Mouse (Mus musculus) liver (tissue): ENCODE measurements around the gene Ryr1.
"Not testable (repeated sequence)": the region's sequence is repeated elsewhere in the genome, so short reads cannot be mapped to it uniquely, and the experiment has no call there.

Experiments used
- DNase-seq: peaks from one replicate; pipeline ENCODE4 v3.0.0-alpha.2; 2020; ENCODE audit warnings: mixed read lengths

The Ryr1 gene

DNA sequence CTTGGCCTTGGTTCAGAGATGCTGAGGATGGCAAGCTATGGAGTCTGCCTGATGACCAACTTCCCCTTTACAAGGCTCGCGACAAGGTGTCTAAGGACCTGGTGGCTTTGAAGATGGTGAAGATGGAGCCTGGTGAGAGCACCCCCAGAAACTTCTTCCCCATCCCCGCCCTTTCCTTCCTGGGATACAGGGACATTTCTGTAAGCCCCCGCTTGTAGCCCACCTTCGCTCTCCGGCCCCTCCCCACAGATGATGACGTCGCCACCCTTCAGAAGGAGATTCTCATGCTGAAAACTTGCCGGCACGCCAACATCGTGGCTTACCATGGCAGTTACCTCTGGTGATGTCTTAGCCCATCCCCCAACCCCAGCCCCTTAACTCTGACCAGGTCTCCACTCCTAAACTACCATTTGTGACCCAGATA lies 141.8 kb downstream of the Ryr1 start:
- DNase-seq: no peak

DNA sequence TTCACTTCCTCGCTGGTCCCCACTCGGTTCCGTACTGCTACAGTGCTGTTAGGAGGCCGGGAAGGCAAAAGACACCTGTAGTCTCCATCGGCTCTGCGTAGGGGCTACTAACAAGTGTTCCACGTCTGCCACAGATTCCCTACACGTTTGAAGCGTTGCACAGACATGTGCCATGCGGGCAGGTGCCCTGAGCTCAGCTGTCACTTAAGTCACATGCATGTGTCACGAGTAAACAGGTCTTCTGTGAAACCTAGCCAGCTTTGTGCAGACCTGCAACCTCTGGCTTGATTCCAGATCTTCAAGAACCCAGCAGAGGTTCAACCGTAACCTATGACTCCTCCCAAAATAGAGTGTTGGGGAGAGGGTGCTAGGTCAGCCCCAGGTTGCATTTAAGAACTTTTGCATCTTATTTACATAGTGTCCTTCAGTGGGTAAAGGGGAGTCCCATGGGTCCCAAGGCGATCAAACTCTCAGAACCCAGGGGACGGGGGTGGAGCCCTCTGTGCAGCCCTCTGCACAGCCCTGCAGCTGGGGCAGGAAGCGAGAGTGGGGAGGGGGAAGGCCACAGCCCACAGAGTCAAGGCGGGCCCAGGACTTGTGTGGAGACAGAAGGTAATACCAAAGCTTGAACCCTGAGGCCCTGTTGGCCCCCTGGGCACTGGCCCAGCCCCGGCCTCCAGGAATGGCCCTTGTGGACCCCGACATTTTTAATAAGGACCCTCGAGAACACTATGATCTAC lies 142.5 kb downstream of the Ryr1 start:
- DNase-seq: peak; percentile 63

GRCm38 (mm10) chr7:28981651-28982273 lies 143.2 kb downstream of the Ryr1 start, which contains the start of the genes Eif3k and Map4k1:
TSS of gene Eif3k (minus strand) at chr7:28981864.
TSS of gene Map4k1 (plus strand) at chr7:28982050.
- DNase-seq: peak; percentile 98

- DNase-seq: no peak
These were observed 147.4 kb downstream of the Ryr1 start for GRCm38 (mm10) chr7:28977556-28977955.

DNA sequence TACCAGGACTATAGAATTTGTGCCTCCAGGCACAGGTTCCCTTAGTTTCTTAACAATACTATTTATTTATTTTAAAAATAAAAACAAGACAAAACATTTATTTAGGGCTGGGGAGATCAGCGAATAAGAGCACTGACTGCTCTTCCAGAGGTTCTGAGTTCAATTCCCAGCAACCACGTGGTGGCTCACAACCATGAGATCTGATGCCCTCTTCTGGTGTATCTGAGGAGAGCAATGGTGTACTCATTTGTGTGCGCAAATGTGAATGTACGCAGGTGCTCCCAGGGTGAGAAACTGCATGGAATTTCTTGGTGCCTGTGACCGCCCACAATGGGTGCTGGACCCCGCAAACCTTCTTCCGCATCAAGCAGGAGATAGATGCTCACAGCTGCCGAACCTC lies 152.0 kb downstream of the Ryr1 start:
- no peak for DNase-seq

DNA sequence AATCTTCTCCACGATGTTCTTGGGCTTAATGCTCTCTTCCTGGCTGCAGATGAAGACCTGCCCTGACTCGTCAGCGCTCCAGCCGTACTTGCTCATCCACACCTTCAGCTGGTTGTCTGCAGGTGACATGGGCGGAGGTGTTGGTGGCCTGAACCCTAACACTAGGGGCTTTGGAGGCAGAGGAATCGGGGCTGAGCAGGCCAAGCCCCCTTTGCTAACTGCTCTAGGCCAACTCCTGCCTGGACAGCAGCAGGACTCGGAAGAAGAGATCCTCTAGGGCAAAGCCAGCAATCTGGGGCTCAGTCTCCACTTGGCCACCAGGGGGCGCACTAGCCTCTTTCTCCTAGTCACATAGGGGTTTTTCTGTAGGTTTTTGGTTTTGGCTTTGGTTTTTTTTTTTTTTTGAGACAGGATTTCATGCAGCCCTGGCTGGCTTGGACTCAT lies 152.4 kb downstream of the Ryr1 start:
- peak; percentile 84 for DNase-seq

GRCm38 (mm10) chr7:28971770-28972269 lies 153.2 kb downstream of the Ryr1 start:
- no peak for DNase-seq

GRCm38 (mm10) chr7:28971029-28971428 lies 153.9 kb downstream of the Ryr1 start:
- DNase-seq: no peak

- no peak for DNase-seq
These were observed 155.1 kb downstream of the Ryr1 start for GRCm38 (mm10) chr7:28969672-28970394.

DNA sequence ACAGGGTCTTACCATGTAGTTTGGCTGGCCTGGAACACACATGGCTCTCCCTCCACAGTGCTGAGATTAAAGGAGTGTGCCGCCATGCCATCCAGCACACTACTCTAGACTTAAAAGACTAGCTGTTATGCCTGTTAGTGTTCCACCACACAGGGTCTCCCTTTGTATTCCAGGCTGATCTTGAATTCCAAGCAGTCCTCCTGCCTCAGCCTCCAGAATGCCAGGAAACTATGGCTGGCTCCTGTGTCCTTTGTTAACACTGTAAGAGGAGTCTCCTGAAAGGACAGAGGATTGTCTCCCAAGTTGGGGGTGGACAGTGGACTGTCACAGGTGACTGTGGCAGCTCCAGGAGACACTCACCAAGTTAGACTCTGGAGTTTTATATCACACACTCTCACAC lies 155.7 kb downstream of the Ryr1 start:
- DNase-seq: no peak

- DNase-seq: not testable (repeated sequence)
These were observed 156.9 kb downstream of the Ryr1 start for GRCm38 (mm10) chr7:28968120-28968519.

DNA sequence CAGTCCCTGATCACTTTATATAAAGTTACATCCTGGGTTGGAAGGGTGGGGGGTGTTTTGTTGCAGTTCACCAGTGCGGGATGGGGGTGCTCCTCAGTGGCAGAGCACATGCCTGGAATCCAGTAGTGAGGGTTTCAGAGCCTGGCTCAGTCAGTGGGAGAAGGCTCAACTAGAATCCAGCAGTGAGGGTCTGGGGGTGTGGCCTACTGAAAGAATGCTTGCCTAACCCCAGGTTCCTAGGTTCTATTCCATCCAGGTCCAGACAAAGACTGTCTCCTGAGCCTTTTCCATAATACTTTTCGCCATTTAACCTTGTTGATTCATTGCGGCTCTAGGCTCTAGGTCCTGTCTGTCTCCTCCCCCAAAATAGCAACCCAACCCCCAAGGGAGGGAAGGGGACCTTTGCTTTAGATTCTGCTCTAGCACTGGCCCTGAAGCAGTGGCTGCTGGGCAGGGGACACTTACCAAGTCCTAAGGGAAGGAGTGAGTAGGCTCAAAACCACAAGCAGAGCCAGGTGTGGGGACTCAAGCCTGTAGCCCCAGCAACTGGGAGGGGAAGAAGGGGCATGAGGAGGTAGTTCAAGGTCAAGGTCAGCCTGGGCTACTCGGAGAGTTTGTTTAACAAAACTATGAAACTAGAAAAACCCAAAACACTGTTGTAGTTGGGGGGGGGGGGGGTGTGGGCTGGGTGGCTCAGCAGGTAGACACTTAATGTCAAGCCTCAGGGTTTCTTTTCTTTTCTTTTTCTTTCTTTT lies 158.1 kb downstream of the Ryr1 start:
- DNase-seq: no peak

- DNase-seq: no peak
These were observed 158.8 kb downstream of the Ryr1 start for GRCm38 (mm10) chr7:28966181-28966580.

GRCm38 (mm10) chr7:28965346-28965840 lies 159.6 kb downstream of the Ryr1 start:
- DNase-seq: no peak

- DNase-seq: no peak
These were observed 161.5 kb downstream of the Ryr1 start for GRCm38 (mm10) chr7:28963399-28963923.

- DNase-seq: peak; percentile 99
These were observed 162.9 kb downstream of the Ryr1 start, which contains the start of gene Actn4 for GRCm38 (mm10) chr7:28961927-28962670. TSS of gene Actn4 (minus strand) at chr7:28962340.

GRCm38 (mm10) chr7:28961584-28961926 lies 163.4 kb downstream of the Ryr1 start:
- no peak for DNase-seq

DNA sequence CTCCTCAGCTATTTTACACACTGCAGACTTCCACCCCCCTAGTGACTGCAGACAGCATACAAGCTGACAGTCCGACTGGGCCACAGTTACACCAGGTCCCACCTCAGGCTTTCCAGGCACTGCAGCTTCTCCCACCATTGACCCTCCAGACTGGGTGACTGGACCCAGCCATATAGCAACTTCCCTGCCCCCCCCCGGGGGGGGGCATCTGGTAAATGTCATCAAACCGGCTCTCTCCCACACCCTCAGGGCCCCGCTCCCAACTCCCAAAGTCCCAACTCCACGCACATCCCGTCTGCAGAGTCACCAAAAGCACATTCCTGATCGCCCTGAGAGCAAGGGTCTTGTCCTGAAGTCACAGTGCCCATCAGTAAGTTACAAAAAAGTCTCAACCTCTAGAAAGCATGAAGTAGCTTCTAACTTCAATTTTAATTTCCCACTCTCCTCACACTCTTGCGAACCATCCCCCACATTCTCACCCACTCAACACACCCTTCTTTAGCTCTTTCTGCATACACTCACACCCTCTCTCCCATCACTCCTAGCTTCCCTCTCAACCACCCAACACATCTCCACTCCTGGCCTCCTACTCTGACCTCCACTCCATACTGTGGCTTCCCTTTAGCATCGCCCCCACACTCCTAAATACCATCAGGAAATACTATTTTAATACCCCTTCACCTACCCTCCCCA lies 164.5 kb downstream of the Ryr1 start:
- DNase-seq: peak; percentile 15

- DNase-seq: no peak
These were observed 165.4 kb downstream of the Ryr1 start for GRCm38 (mm10) chr7:28959505-28960045.

GRCm38 (mm10) chr7:28958770-28959169 lies 166.2 kb downstream of the Ryr1 start:
- DNase-seq: no peak
